Mouse (Mus musculus) brain, embryonic 14.5 days (tissue): ENCODE results near the gene Prkag3.

Experiments
- CTCF ChIP-seq: fragments of 200-500 bp; IDR thresholded peaks from 2 replicates; pipeline ENCODE4 v1.5.1; 2012; ENCODE audit warnings: inconsistent platforms, mild to moderate bottlenecking, moderate library complexity, borderline replicate concordance; ENCODE audit not compliant: insufficient read depth, insufficient read length; ENCODE audit errors: extremely low read depth
- POLR2A ChIP-seq: fragments of 200-500 bp; IDR thresholded peaks from 2 replicates; pipeline ENCODE4 v1.6.1; 2012; ENCODE audit warnings: mild to moderate bottlenecking, inconsistent platforms, borderline replicate concordance; ENCODE audit not compliant: poor library complexity, insufficient read depth, insufficient read length, severe bottlenecking; ENCODE audit errors: extremely low read depth

DNA sequence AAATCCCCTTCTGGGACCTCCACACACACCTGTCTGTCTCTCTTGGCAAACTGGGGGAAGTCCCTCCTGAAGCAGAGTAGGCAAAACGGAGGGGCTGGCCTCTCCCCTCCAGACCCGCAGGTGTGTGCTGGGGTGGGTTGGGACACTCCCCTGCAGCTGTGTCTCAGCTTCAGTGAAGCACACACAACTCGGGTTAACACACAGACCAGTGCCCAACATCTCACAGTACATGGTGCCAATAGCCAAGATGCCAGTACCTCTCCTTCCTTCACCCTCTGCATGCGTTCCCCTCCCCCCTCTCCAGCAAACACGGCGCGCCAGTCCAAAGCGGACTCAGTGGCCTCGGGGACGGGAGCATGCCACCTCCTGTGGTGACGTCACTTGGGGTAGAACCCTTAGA lies 42.2 kb upstream of the Prkag3 start, which contains the start of gene Wnt10a:
- TF ChIP-seq POLR2A, result no peak
- TF ChIP-seq CTCF, result no peak
